Mouse (Mus musculus) G1E (cell line): ENCODE data around the gene Adam30.

Experiments used
- CTCF ChIP-seq: IDR thresholded peaks from 2 replicates; pipeline ENCODE4 v1.5.1; 2012; ENCODE audit warnings: low read depth, low read length, inconsistent platforms, mixed read lengths
- GATA1 ChIP-seq: IDR thresholded peaks from 2 replicates; pipeline ENCODE4 v1.6.1; 2012; ENCODE audit warnings: borderline replicate concordance, low read length, inconsistent platforms, mixed read lengths
- POLR2AphosphoS5 ChIP-seq: IDR thresholded peaks from 2 replicates; pipeline ENCODE4 v1.6.1; 2012; ENCODE audit warnings: low read depth, low read length, inconsistent platforms; ENCODE audit not compliant: insufficient replicate concordance
- TAL1 ChIP-seq: conservative IDR thresholded peaks from 2 replicates; pipeline ENCODE4 v1.6.1; 2012; ENCODE audit warnings: low read depth, low read length, inconsistent platforms, mixed read lengths

DNA sequence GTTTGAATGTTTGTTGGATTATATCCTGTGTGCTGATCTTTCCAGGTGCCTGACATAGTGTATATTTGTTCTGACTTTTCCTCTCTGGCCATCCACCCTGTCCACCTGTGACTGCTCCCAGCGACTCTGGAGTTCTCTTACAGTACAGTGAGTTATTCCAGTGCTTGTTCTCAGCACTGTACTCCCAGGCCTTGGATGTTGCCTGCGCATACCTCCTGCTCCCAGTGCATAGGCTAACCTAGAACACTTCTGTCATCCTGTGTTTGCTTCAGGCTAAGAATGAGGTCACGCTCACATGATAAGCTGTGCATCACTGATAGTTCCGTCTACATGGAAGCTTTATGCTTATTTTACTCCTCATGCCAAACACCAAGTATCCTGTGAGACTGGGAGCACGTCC, 31.7 kb upstream of the Adam30 start:
- TF ChIP-seq POLR2AphosphoS5, result no peak
- no peak for TF ChIP-seq GATA1
- no peak for TF ChIP-seq TAL1
- TF ChIP-seq CTCF, result no peak
